Mouse (Mus musculus) thymus, adult 2 months (tissue): ENCODE data around the gene Plcxd3.

ENCODE experiments used
- CTCF ChIP-seq: fragments of 200-500 bp; IDR thresholded peaks from 2 replicates; pipeline ENCODE4 v1.5.1; 2012; ENCODE audit warnings: mild to moderate bottlenecking, control low read depth, low read length, moderate library complexity, borderline replicate concordance; ENCODE audit not compliant: control insufficient read depth, poor library complexity, insufficient read depth; ENCODE audit errors: extremely low read depth
- POLR2A ChIP-seq: fragments of 200-500 bp; IDR thresholded peaks from 2 replicates; pipeline ENCODE4 v1.6.1; 2012; ENCODE audit warnings: mild to moderate bottlenecking, low read length, control low read depth, moderate library complexity; ENCODE audit not compliant: control insufficient read depth, poor library complexity, insufficient read depth; ENCODE audit errors: extremely low read depth

- TF ChIP-seq CTCF, result no peak
- TF ChIP-seq POLR2A, result no peak
Observed at GRCm38 (mm10) chr15:4356397-4356796, 18.9 kb upstream of the Plcxd3 start.
